Mouse (Mus musculus) cerebellum, adult 2 months (tissue): Measurements from ENCODE around the gene Akain1.

ENCODE experiments used
- CTCF ChIP-seq: fragments of 200-500 bp; IDR thresholded peaks from 2 replicates; pipeline ENCODE4 v1.5.1; 2011; ENCODE audit warnings: low read depth, mild to moderate bottlenecking, control low read depth, low read length, moderate library complexity, borderline replicate concordance; ENCODE audit not compliant: insufficient read depth
- POLR2A ChIP-seq: fragments of 200-500 bp; IDR thresholded peaks from 2 replicates; pipeline ENCODE4 v1.6.1; 2011; ENCODE audit warnings: low read length, control low read depth, borderline replicate concordance; ENCODE audit not compliant: insufficient read depth

- TF ChIP-seq CTCF, result no peak
- no peak for TF ChIP-seq POLR2A
Measured at GRCm38 (mm10) chr17:69416163-69416562, 23.0 kb upstream of the Akain1 start.
